Mouse (Mus musculus) limb, embryonic 14.5 days (tissue): ENCODE results near the gene Pak4. TPM values are rescaled to one million over a fixed set of nuclear protein-coding genes. Genes with fewer than 3 reads are reported as not detected.

Source experiments
- ATAC-seq: fragments of 200-750 bp; cut with Nextera tagmentation; 2 replicates; pipeline ENCODE4 v1.8.0; 2017; ENCODE audit warnings: low read depth, moderate number of reproducible peaks, moderate TSS enrichment; ENCODE audit not compliant: low FRiP score
- DNase-seq: peaks from one replicate; pipeline ENCODE4 v3.0.0-alpha.2; 2015; ENCODE audit warnings: low spot score
- H3K27ac ChIP-seq: fragments of 300-500 bp; sonication (generic); replicated peaks from 2 replicates; pipeline ENCODE4 v1.5.1; 2014; ENCODE audit warnings: low read depth, mild to moderate bottlenecking, low read length, moderate library complexity, mixed read lengths
- H3K27me3 ChIP-seq: fragments of 300-500 bp; sonication (generic); 2 replicates; pipeline ENCODE4 v1.6.1; 2014; ENCODE audit warnings: low read length, mixed read lengths; ENCODE audit not compliant: control insufficient read depth, insufficient read depth
- H3K36me3 ChIP-seq: fragments of 300-500 bp; sonication (generic); 2 replicates; pipeline ENCODE4 v1.6.1; 2014; ENCODE audit warnings: mild to moderate bottlenecking, low read length, moderate library complexity, mixed read lengths; ENCODE audit not compliant: control insufficient read depth, insufficient read depth
- H3K4me1 ChIP-seq: fragments of 300-500 bp; sonication (generic); 2 replicates; pipeline ENCODE4 v1.6.1; 2014; ENCODE audit warnings: antibody characterized with exemption, low read length, mixed read lengths; ENCODE audit not compliant: control insufficient read depth, insufficient read depth
- H3K4me2 ChIP-seq: fragments of 300-500 bp; sonication (generic); replicated peaks from 2 replicates; pipeline ENCODE4 v1.6.1; 2014; ENCODE audit warnings: low read depth, mild to moderate bottlenecking, low read length, moderate library complexity; ENCODE audit not compliant: severe bottlenecking
- H3K4me3 ChIP-seq: fragments of 300-500 bp; sonication (generic); replicated peaks from 2 replicates; pipeline ENCODE4 v1.5.1; 2014; ENCODE audit warnings: low read length
- H3K9ac ChIP-seq: fragments of 300-500 bp; sonication (generic); 2 replicates; pipeline ENCODE4 v1.6.1; 2014; ENCODE audit warnings: mild to moderate bottlenecking, low read depth, low read length, moderate library complexity; ENCODE audit not compliant: severe bottlenecking
- H3K9me3 ChIP-seq: fragments of 300-500 bp; sonication (generic); 2 replicates; pipeline ENCODE4 v1.6.1; 2016; ENCODE audit warnings: low read length; ENCODE audit not compliant: control insufficient read depth
- POLR2A ChIP-seq: fragments of 200-500 bp; IDR thresholded peaks from 2 replicates; pipeline ENCODE4 v1.8.0; 2012; ENCODE audit warnings: inconsistent platforms, mild to moderate bottlenecking, moderate library complexity, borderline replicate concordance; ENCODE audit not compliant: insufficient read depth, insufficient read length; ENCODE audit errors: extremely low read depth
- WGBS: fragments of 180-500 bp; shearing (Covaris S2); extraction: QIAGEN DNeasy Blood & Tissue Kit; methylation state at CpG from one replicate; pipeline ENCODE4 v1.1.7; 2014; 5-methylcytosine and 5-hydroxymethylcytosine counted together
- polyA plus RNA-seq, 2 experiments: library from polyadenylated mRNA; depleted of rRNA in 1 of 2; stranded (reverse) in 1 of 2; unstranded in 1 of 2; fragments of >200 nt; fragmentation: Nextera tagmentation in 1 of 2; extraction: Ambion mirVana in 1 of 2; gene quantifications; 2 replicates each; pipeline versions ENCODE4 v1.2.1 to v1.2.3; 2012 to 2014

Gene Pak4
- polyA plus RNA-seq, 2 experiments: 21.3 to 27.6 TPM

DNA sequence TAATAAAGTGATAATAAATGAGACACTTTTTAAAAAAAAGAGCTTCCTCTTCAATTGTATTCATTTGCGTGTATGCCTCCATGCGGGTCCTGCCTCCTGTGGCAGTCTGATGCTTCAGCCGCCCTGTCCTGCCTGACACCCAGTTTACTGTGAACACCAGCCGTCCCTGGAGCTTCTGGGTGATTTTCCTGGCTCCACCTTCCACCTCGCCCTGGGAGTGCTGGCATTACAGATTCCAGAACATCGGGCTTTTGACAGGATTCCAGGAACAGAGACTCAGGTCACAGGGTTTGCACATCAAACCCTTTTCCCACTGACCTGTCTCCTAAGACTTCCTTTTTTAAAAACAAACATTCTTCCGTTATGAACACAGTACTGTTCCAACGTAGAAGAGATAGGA, 39.5 kb upstream of the Pak4 start:
- Histone ChIP-seq H3K36me3 (no peaks in the 10 kb centered on the region), H3K9ac (no peak overlapping the region), H3K27me3 (no peaks in the 10 kb centered on the region), H3K4me3 (no peak overlapping the region), H3K4me1 (no peaks in the 10 kb centered on the region), H3K4me2 (no peak overlapping the region), H3K27ac (no peak overlapping the region), H3K9me3 (no peaks in the 10 kb centered on the region)
- no peak for TF ChIP-seq POLR2A
- ATAC-seq (no peak), DNase-seq (no peak)
- 22% methylated on average over 8 of the region's 8 CpGs for WGBS

DNA sequence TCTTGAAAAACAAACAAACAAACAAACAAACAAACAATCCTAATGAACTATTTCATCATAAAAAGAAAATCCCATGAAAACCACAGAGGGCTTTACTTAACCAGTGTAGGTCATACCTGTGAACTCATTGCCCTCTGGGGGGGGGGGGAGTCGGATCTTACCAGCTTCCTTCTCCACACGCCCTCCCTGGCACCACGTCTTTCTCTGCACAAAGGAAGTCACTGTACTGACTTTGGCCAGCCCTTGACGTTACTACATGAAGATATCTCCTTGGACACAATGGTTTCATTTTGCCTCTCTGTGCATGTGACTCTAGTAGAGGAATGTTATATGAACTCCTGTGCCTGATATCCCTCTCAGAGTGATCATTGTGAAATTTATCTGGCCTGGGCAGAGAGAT, 36.1 kb upstream of the Pak4 start:
- Histone ChIP-seq H3K4me3 (no peak overlapping the region), H3K9me3 (no peaks in the 10 kb centered on the region), H3K4me1 (peaks cover 4% of the 10 kb centered on the region; the same call in 1 of the 2 replicates), H3K27me3 (peaks cover 24% of the 10 kb centered on the region), H3K36me3 (no peaks in the 10 kb centered on the region), H3K27ac (no peak overlapping the region), H3K9ac (no peak overlapping the region), H3K4me2 (no peak overlapping the region)
- DNase-seq: no peak
- no peak for ATAC-seq
- no peak for TF ChIP-seq POLR2A
- WGBS: 71% methylated on average over 4 of the region's 4 CpGs

DNA sequence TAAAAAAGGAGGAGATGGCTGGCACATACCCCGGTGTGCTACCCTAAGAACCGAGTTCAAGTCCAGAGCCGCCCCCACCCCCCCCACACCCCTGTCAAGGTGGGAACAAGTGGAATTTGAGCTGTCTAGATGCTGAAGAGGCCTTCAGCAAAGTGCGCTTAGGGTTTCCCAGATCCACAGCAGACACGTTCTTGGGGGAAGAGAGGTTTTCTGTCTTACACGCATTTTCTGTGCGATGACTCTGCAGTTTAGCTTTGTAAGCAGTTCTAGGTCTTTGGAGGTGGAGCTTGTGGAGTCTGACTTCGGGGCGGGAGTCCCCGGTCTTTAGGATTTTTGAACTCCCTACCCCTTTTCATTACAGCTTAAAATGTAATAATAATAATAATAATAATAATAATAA, 33.1 kb upstream of the Pak4 start, which contains the start of gene Acp7:
Gene Acp7 (minus strand): TSS at position 260 of the 400 bp plus-strand sequence.
- H3K9ac ChIP-seq: peak within 1 kb of the TSS; percentile 38
- H3K27me3 ChIP-seq: peaks cover 30% of the 10 kb centered on the region

DNA sequence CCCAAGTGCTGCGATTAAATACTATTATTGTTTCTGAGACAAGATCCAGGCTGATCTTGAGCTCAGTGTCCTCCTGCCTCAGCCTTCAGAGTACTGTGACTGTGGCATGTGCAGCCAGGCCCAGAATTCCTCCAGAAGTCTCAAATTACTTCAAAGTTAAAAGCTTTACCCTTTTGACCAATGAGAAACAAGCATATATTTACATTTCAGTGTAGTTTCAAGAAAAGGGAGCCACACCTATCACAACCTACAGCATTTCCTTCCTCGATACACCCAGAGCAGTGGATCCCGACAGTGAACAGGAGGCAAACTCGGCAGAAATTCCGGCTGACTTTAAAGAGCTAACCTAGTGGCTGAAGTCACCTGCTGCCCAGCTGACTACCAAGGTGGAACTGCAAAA, 26.8 kb upstream of the Pak4 start:
- ATAC-seq (no peak), DNase-seq (no peak)
- H3K9ac ChIP-seq: no peak overlapping the region
- no peak overlapping the region for H3K4me2 ChIP-seq
- H3K9me3 ChIP-seq: no peaks in the 10 kb centered on the region
- H3K4me1 ChIP-seq: no peaks in the 10 kb centered on the region
- no peak for TF ChIP-seq POLR2A
- no peak overlapping the region for H3K27ac ChIP-seq
- 68% methylated on average over 5 of the region's 5 CpGs for WGBS
- no peaks in the 10 kb centered on the region for H3K36me3 ChIP-seq
- H3K27me3 ChIP-seq: peaks cover 11% of the 10 kb centered on the region; the same call in 1 of the 2 replicates
- H3K4me3 ChIP-seq: no peak overlapping the region

More for the DNA sequence above, 33.1 kb upstream of the Pak4 start, which contains the start of gene Acp7:
- Histone ChIP-seq H3K27ac (no peak within 1 kb of the TSS), H3K4me1 (peaks cover 4% of the 10 kb centered on the region; the same call in 1 of the 2 replicates), H3K36me3 (no peaks in the 10 kb centered on the region), H3K9me3 (no peaks in the 10 kb centered on the region), H3K4me3 (peak within 1 kb of the TSS; percentile 18), H3K4me2 (peak within 1 kb of the TSS; percentile 13; the same call in 1 of the 2 replicates)
- ATAC-seq (no peak), DNase-seq (no peak)
- WGBS: 20% methylated on average over 10 of the region's 10 CpGs
- TF ChIP-seq POLR2A: no peak

DNA sequence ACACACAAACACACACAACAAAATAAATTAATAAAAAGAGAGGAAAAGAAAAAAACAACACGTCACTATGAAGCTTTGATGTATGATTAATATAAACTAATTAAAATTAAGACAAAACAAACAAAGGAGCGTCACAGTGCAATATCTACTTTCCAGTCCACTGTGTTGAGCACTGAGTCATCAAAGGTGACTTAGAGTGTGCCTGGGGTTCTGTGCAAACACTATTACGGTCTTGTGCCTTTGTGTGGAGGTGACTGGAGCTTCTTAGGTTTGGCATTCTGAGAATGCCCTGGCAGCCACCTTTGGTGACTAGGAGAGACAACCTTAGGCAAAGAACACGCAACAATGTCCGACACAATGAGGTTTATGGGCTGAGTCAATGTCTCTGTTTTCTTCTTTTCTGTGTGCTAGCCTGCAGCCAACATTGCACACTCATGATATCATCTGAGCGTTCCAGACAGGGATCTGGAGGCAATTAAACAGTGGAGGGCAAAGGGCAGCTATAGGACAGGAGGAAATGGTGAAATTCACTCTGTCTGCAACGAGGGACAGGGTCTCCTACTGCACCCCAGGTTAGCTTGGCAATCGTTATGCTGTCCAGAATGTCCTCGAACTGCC, 21.2 kb upstream of the Pak4 start:
- Histone ChIP-seq H3K4me2 (no peak overlapping the region), H3K4me3 (no peak overlapping the region), H3K9ac (no peak overlapping the region), H3K4me1 (no peaks in the 10 kb centered on the region), H3K27ac (no peak overlapping the region), H3K27me3 (no peaks in the 10 kb centered on the region), H3K9me3 (no peaks in the 10 kb centered on the region), H3K36me3 (no peaks in the 10 kb centered on the region)
- WGBS: 37% methylated on average over 9 of the region's 9 CpGs
- no peak for TF ChIP-seq POLR2A
- ATAC-seq: no peak
- no peak for DNase-seq
